Mouse (Mus musculus) embryonic facial prominence, embryonic 10.5 days (tissue): ENCODE measurements around the gene Slc7a15. TPM values are rescaled to one million over a fixed set of nuclear protein-coding genes. Genes with fewer than 3 reads are reported as not detected.

ENCODE experiments used
- DNase-seq: peaks from one replicate; pipeline ENCODE4 v3.0.0-alpha.2; 2017; ENCODE audit warnings: low spot score
- H3K27ac ChIP-seq: fragments of 300-500 bp; sonication (generic); replicated peaks from 2 replicates; pipeline ENCODE4 v1.5.1; 2016; ENCODE audit warnings: mild to moderate bottlenecking
- H3K27me3 ChIP-seq: fragments of 300-500 bp; sonication (generic); replicated peaks from 2 replicates; pipeline ENCODE4 v1.6.1; 2016; ENCODE audit warnings: low read depth, mild to moderate bottlenecking; ENCODE audit not compliant: poor library complexity, severe bottlenecking
- H3K36me3 ChIP-seq: fragments of 300-500 bp; sonication (generic); replicated peaks from 2 replicates; pipeline ENCODE4 v1.6.1; 2016; ENCODE audit warnings: mild to moderate bottlenecking, moderate library complexity
- H3K4me1 ChIP-seq: fragments of 300-500 bp; sonication (generic); 2 replicates; pipeline ENCODE4 v1.6.1; 2016
- H3K4me3 ChIP-seq: fragments of 300-500 bp; sonication (generic); 2 replicates; pipeline ENCODE4 v1.5.1; 2016; ENCODE audit warnings: mild to moderate bottlenecking, moderate library complexity
- H3K9me3 ChIP-seq: fragments of 300-500 bp; sonication (generic); 2 replicates; pipeline ENCODE4 v1.6.1; 2016; ENCODE audit warnings: mild to moderate bottlenecking
- WGBS: fragments of 180-500 bp; shearing (Covaris S2); methylation state at CpG from one replicate; pipeline ENCODE4 v1.1.7; 2016; 5-methylcytosine and 5-hydroxymethylcytosine counted together
- polyA plus RNA-seq: library from polyadenylated mRNA; unstranded; fragments of >200 nt; fragmentation: Nextera tagmentation; extraction: Ambion mirVana; gene quantifications from 2 replicates; pipeline ENCODE4 v1.2.1, GENCODE M21; 2016

The Slc7a15 gene
- polyA plus RNA-seq, 1 experiment from 2014 or later, result not detected

DNA sequence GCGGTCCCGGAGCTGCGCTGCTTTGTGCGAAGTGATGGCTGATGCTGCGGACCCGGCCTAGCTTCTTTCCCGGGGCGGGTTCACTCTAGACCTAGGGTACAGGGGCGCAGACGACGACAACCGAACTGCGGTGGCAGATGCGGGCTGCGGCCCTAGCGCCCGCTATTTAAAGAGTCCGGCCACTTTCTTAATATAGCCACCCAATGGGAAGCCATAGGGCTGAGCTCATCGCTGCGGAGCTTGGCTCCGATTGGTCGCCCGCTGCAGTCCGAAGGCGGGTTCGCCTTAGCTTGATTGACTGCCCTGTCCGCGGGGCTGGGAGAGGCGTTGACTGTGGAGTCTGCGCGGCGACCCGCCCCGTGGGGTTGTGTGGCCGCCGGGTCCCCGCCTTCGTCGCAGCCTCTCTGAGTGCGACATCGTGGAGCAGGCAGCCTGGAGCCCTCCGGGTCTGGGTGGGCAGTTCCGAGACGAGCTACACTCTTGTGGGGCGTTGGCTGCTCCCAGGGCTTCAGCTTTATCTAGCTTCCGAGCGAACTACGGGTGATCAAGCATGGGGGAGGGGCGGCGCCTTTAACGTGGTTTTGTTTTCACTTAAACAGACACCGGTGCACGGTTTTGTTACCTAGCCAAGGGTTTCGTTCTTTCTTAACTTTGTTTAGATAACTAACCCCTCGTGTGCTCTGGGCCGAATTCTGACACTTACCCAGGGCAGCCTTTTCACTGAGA is 98.8 kb downstream of the Slc7a15 start, which contains the start of gene Rhob:
Gene Rhob, minus strand, starts transcription at position 139 of the 726 bp plus-strand sequence.
- H3K4me3 ChIP-seq, result peak within 1 kb of the TSS; percentile 75
- no peaks in the 10 kb centered on the region for H3K9me3 ChIP-seq
- H3K27ac ChIP-seq, result peak within 1 kb of the TSS; percentile 98
- H3K36me3 ChIP-seq, result no peaks in the 10 kb centered on the region
- H3K4me1 ChIP-seq, result peaks cover 48% of the 10 kb centered on the region
- peak; percentile 95 for DNase-seq
- H3K27me3 ChIP-seq, result no peaks in the 10 kb centered on the region
- under 1% methylated on average over 56 of the region's 56 CpGs for WGBS

DNA sequence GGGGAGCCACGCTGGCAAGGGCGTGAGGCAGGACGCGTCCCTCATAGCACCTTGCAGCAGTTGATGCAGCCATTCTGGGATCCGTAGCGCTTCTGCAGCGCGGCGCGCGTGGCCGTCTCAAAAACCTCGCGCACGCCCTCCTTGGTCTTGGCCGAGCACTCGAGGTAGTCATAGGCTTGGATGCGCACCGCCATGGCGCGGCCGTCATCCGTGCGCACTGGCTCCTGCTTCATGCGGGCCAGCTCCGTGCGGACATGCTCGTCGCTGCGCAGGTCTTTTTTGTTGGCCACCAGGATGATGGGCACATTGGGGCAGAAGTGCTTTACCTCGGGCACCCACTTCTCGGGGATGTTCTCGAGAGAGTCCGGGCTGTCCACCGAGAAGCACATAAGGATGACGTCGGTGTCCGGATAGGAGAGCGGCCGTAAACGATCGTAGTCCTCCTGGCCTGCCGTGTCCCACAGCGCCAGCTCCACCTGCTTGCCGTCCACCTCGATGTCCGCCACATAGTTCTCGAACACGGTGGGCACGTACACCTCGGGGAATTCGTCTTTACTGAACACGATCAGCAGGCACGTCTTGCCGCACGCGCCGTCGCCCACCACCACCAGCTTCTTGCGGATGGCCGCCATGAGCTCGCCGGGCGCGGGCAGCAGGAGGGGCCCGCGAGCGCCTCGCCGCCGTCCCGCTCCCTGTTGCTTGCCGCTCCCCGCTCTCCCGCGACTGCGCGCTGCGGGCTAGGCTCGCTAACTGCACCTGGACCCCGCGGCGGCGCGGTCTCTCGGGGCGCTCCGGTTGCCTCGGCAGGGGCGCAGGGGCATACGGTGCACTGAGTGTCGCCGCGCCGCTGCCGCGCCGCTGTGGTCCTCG is 99.6 kb downstream of the Slc7a15 start:
- Histone ChIP-seq H3K36me3 (no peaks in the 10 kb centered on the region), H3K4me1 (peaks cover 48% of the 10 kb centered on the region), H3K27ac (peak overlapping the region; percentile 98), H3K9me3 (no peaks in the 10 kb centered on the region), H3K4me3 (peak overlapping the region; percentile 75), H3K27me3 (no peaks in the 10 kb centered on the region)
- DNase-seq, result peak; percentile 77
- under 1% methylated on average over 99 of the region's 99 CpGs for WGBS

DNA sequence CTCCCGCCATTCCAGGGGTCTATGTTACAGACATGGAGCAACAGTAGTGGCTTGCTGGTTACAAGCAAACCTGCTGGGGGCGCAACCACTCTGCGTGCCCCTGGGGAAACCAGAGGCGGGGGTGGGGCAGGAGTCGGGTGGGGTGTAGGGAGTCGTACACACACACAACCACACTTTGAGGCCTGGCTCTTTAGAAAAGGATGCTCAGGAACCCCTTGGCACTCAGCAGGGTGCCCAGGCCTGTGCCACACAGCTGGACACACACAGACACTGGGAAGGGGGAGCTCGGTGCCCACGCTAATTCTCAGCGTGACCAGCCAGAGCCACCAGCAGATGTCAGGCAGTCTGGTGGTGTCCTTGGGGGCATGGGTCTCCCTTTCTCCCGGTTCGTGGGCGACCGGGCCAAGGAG is 100.3 kb downstream of the Slc7a15 start:
- Histone ChIP-seq H3K27me3 (no peaks in the 10 kb centered on the region), H3K4me1 (peaks cover 48% of the 10 kb centered on the region), H3K4me3 (peak overlapping the region; percentile 75), H3K27ac (peak overlapping the region; percentile 98), H3K9me3 (no peaks in the 10 kb centered on the region), H3K36me3 (no peaks in the 10 kb centered on the region)
- WGBS, result 3% methylated on average over 13 of the region's 13 CpGs
- peak; percentile 62 for DNase-seq

DNA sequence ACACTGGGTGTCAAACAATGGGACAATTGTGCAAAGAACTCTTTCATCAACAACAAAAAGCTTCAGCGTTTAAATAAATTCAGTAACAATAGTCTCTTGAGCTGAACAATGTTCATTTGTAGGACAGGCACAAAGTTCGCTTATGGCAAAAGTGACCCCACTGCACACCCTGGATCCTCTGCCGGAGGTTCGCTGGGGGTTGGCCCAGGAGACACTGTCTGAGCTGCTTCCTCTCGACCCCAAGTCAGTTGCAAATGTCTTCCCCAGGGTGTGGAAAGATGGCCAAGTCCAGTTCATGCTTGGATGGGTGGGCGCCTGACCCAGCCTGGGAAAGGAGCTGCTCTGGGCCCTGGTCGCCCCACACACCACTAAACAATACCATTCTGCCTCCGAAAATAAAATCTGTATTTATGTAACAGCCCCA is 100.7 kb downstream of the Slc7a15 start:
- 16% methylated on average over 8 of the region's 8 CpGs for WGBS
- DNase-seq, result no peak
- Histone ChIP-seq H3K36me3 (no peaks in the 10 kb centered on the region), H3K9me3 (no peaks in the 10 kb centered on the region), H3K4me3 (peak overlapping the region; percentile 75), H3K4me1 (peaks cover 48% of the 10 kb centered on the region), H3K27me3 (no peaks in the 10 kb centered on the region), H3K27ac (peak overlapping the region; percentile 98)

- DNase-seq, result no peak
- Histone ChIP-seq H3K4me1 (peaks cover 48% of the 10 kb centered on the region), H3K9me3 (no peaks in the 10 kb centered on the region), H3K4me3 (peak overlapping the region; percentile 75), H3K27ac (no peak overlapping the region), H3K27me3 (no peaks in the 10 kb centered on the region), H3K36me3 (no peaks in the 10 kb centered on the region)
- 21% methylated on average over 2 of the region's 2 CpGs for WGBS
Measured at GRCm38 (mm10) chr12:8497314-8497706, 101.6 kb downstream of the Slc7a15 start.

- Histone ChIP-seq H3K4me3 (peak overlapping the region; percentile 75), H3K27me3 (no peaks in the 10 kb centered on the region), H3K36me3 (no peaks in the 10 kb centered on the region), H3K9me3 (no peaks in the 10 kb centered on the region), H3K4me1 (peaks cover 52% of the 10 kb centered on the region), H3K27ac (peak overlapping the region; percentile 72; the same call in 1 of the 2 replicates)
- 38% methylated on average over 2 of the region's 2 CpGs for WGBS
- DNase-seq, result no peak
Measured at GRCm38 (mm10) chr12:8496679-8497313, 102.1 kb downstream of the Slc7a15 start.

DNA sequence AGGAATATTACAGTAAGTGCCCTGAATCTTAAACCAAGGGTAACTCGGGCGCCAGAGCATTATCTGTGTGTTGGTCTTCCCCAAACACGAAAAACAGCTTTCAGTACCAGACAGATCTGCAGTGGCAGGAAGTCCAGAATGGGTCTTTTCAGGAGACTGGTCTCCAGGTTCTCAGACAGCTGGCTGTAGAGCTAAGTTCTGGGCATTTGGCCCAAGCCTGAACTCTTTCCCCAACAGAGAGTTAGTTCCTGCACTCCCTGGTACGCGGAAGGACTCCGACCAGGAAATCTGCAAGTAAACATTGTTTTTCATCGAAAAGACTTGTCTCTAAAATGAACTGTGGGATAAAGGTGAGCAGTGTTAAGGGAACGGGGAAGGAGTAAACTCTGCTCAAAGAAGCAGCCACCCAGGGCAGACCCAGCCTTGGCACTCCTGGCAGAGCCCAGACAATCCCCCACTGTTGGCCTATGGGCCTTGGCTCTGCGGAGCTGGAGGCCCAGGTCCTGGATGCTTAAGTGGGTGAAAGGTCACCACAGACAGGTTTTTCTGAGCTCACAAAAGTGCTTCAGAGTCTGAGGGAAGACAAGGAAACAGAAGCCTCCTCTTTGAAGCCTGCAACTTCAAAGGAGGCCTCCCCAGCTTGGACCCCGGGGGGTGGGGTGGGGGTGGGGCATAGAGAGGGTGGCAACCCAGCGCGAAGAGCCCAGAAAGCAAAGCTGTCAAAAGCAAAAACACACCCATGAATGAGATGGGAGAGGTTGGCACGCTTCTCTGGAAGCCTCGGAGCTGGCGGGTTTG is 102.8 kb downstream of the Slc7a15 start:
- H3K4me3 ChIP-seq, result peak overlapping the region; percentile 75
- WGBS, result 31% methylated on average over 15 of the region's 15 CpGs
- no peaks in the 10 kb centered on the region for H3K36me3 ChIP-seq
- no peaks in the 10 kb centered on the region for H3K9me3 ChIP-seq
- peaks cover 51% of the 10 kb centered on the region for H3K4me1 ChIP-seq
- H3K27me3 ChIP-seq, result no peaks in the 10 kb centered on the region
- H3K27ac ChIP-seq, result peak overlapping the region; percentile 72
- peak; percentile 66 for DNase-seq

DNA sequence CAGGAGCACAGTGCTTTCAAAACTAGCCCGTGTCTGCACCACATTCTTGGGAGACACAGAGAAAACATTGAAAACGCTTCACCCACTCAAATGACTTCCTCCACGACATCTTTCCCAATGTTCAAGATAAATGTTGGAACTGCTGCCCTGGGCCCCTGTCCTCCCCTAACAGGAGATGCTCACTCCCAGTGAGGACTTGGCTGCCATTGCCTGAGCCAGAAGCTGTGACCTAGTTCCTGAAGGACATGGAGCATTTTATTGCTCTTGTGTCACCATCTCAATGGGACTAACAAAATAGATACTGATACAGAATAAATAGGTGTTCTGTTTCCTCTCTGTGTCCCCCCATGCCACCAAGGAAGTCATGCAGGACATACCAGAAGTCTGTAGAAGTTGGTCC is 104.2 kb downstream of the Slc7a15 start:
- Histone ChIP-seq H3K4me3 (no peak overlapping the region), H3K36me3 (no peaks in the 10 kb centered on the region), H3K4me1 (peaks cover 40% of the 10 kb centered on the region), H3K27ac (no peak overlapping the region), H3K9me3 (no peaks in the 10 kb centered on the region), H3K27me3 (no peaks in the 10 kb centered on the region)
- no peak for DNase-seq
- 87% methylated on average over 3 of the region's 3 CpGs for WGBS

- DNase-seq, result no peak
- Histone ChIP-seq H3K9me3 (no peaks in the 10 kb centered on the region), H3K4me1 (peaks cover 39% of the 10 kb centered on the region), H3K27me3 (no peaks in the 10 kb centered on the region), H3K27ac (no peak overlapping the region), H3K36me3 (no peaks in the 10 kb centered on the region), H3K4me3 (no peak overlapping the region)
- WGBS, result 70% methylated on average over 3 of the region's 3 CpGs
Measured at GRCm38 (mm10) chr12:8493386-8493785, 105.5 kb downstream of the Slc7a15 start.

- no peak overlapping the region for H3K27ac ChIP-seq
- DNase-seq, result no peak
- peaks cover 13% of the 10 kb centered on the region for H3K4me1 ChIP-seq
- H3K9me3 ChIP-seq, result no peaks in the 10 kb centered on the region
- no peaks in the 10 kb centered on the region for H3K36me3 ChIP-seq
- 70% methylated on average over 4 of the region's 4 CpGs for WGBS
- no peaks in the 10 kb centered on the region for H3K27me3 ChIP-seq
- no peak overlapping the region for H3K4me3 ChIP-seq
Measured at GRCm38 (mm10) chr12:8489098-8489497, 109.8 kb downstream of the Slc7a15 start.

- no peak overlapping the region for H3K4me3 ChIP-seq
- H3K36me3 ChIP-seq, result no peaks in the 10 kb centered on the region
- no peak overlapping the region for H3K27ac ChIP-seq
- DNase-seq, result no peak
- H3K27me3 ChIP-seq, result no peaks in the 10 kb centered on the region
- no peaks in the 10 kb centered on the region for H3K9me3 ChIP-seq
- 87% methylated on average over 4 of the region's 4 CpGs for WGBS
- H3K4me1 ChIP-seq, result peaks cover 13% of the 10 kb centered on the region
Measured at GRCm38 (mm10) chr12:8488652-8488980, 110.2 kb downstream of the Slc7a15 start.
